Mouse (Mus musculus) myocyte (in vitro differentiated cells): ENCODE measurements around the gene Wrap53. TPM values are rescaled to one million over a fixed set of nuclear protein-coding genes. Genes with fewer than 3 reads are reported as not detected.
A peak's percentile ranks its signal among the peaks of the same experiment; 100 is the strongest.
"Not testable (repeated sequence)": the region's sequence is repeated elsewhere in the genome, so short reads cannot be mapped to it uniquely, and the experiment has no call there.

Experiments
- H3K27me3 ChIP-seq: one replicate; pipeline ENCODE4 v1.6.1; 2011; ENCODE audit not compliant: control insufficient read depth, insufficient read depth, insufficient read length
- H3K36me3 ChIP-seq: one replicate; pipeline ENCODE4 v1.6.1; 2011; ENCODE audit not compliant: control insufficient read depth, insufficient read depth
- H3K4me2 ChIP-seq: one replicate; pipeline ENCODE4 v1.6.1; 2011; ENCODE audit warnings: low read depth, control low read depth
- H3K4me3 ChIP-seq: one replicate; pipeline ENCODE4 v1.5.1; 2011; ENCODE audit warnings: mild to moderate bottlenecking, control low read depth, moderate library complexity
- H3K79me2 ChIP-seq: one replicate; pipeline ENCODE4 v1.6.1; 2011; ENCODE audit not compliant: control insufficient read depth, insufficient read depth
- H3ac ChIP-seq: one replicate; pipeline ENCODE4 v1.6.1; 2011; ENCODE audit not compliant: control insufficient read depth, insufficient read length
- CEBPB ChIP-seq: IDR thresholded peaks from 2 replicates; pipeline ENCODE4 v1.6.1; 2011; ENCODE audit warnings: mild to moderate bottlenecking, moderate library complexity; ENCODE audit not compliant: poor library complexity, insufficient read depth, severe bottlenecking
- E2F4 ChIP-seq: IDR thresholded peaks from one replicate; pipeline ENCODE4 v1.6.1; 2011; ENCODE audit warnings: mild to moderate bottlenecking, control low read depth, moderate library complexity; ENCODE audit not compliant: insufficient read depth
- MAX ChIP-seq: IDR thresholded peaks from one replicate; pipeline ENCODE4 v1.6.1; 2011; ENCODE audit warnings: low read depth, mild to moderate bottlenecking, control low read depth
- MYOD1 ChIP-seq, 3 experiments: IDR thresholded peaks; one replicate each; pipeline ENCODE4 v1.6.1; 2011; ENCODE audit warnings: control low read depth in 2 of 3, low read depth in 2 of 3, mild to moderate bottlenecking in 2 of 3, moderate library complexity in 1 of 3; ENCODE audit not compliant: insufficient read length in 2 of 3, control insufficient read depth in 1 of 3
- MYOG ChIP-seq, 3 experiments: IDR thresholded peaks; one replicate each; pipeline ENCODE4 v1.6.1; 2011; ENCODE audit warnings: control low read depth in 2 of 3, low read depth in 2 of 3, mild to moderate bottlenecking in 2 of 3; ENCODE audit not compliant: insufficient read length in 2 of 3, control insufficient read depth in 1 of 3, insufficient read depth in 1 of 3
- POLR2A ChIP-seq: IDR thresholded peaks from one replicate; pipeline ENCODE4 v1.6.1; 2011; ENCODE audit warnings: low read depth, mild to moderate bottlenecking, control low read depth, moderate library complexity; ENCODE audit not compliant: insufficient read length
- POLR2AphosphoS2 ChIP-seq: IDR thresholded peaks from one replicate; pipeline ENCODE4 v1.6.1; 2011; ENCODE audit warnings: low read depth, control low read depth; ENCODE audit not compliant: insufficient read length
- REST ChIP-seq: IDR thresholded peaks from one replicate; pipeline ENCODE4 v1.6.1; 2011; ENCODE audit warnings: mild to moderate bottlenecking, control low read depth, moderate library complexity; ENCODE audit not compliant: insufficient read depth, insufficient read length
- SRF ChIP-seq: IDR thresholded peaks from one replicate; pipeline ENCODE4 v1.6.1; 2011; ENCODE audit warnings: low read depth; ENCODE audit not compliant: control insufficient read depth, insufficient read length
- TCF12 ChIP-seq: IDR thresholded peaks from one replicate; pipeline ENCODE4 v1.6.1; 2011; ENCODE audit warnings: mild to moderate bottlenecking, control low read depth; ENCODE audit not compliant: poor library complexity, insufficient read depth, severe bottlenecking
- TCF3 ChIP-seq: IDR thresholded peaks from one replicate; pipeline ENCODE4 v1.6.1; 2011; ENCODE audit warnings: low read depth, control low read depth; ENCODE audit not compliant: insufficient read length
- USF1 ChIP-seq: IDR thresholded peaks from one replicate; pipeline ENCODE4 v1.6.1; 2011; ENCODE audit warnings: low read depth, mild to moderate bottlenecking, control low read depth, moderate library complexity
- polyA plus RNA-seq: library from polyadenylated mRNA; unstranded; fragments of >200 nt; fragmentation: generic; extraction: Trizol; gene quantifications from one replicate; pipeline ENCODE4 v1.2.1, GENCODE M21; 2012; ENCODE audit warnings: missing spikeins

Wrap53 gene
- polyA plus RNA-seq, 1 experiment: 9.1 TPM

DNA sequence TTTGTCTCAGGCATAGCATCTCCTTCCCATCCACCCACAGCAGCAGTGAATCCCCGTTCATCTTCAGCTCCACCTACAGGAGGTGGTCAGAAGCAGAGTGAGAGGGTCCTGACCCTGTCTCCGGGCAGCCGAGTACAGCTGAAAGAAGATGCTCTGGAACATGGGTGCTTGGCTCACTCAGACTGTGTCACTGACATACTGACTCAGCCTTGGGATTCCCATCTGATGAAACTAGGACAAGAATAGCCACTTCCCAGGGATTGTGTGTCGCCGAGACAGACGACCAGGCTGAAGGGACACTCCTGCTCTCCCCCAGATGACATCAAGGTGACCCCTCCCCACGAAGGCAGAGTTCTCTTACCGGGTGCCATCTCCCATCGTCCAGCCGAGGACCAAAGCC is 36.7 kb upstream of the Wrap53 start:
- Histone ChIP-seq H3K4me2 (no peak overlapping the region), H3K79me2 (no peaks in the 10 kb centered on the region), H3ac (no peak overlapping the region), H3K4me3 (no peak overlapping the region), H3K36me3 (no peaks in the 10 kb centered on the region), H3K27me3 (peaks cover 7% of the 10 kb centered on the region)
- TF ChIP-seq MYOD1 (IDR thresholded peaks at IDR 0.05; ENCODE audit: control insufficient read depth in 1 of 3, insufficient read length in 2 of 3, low read depth in 2 of 3) (no peak), USF1 (no peak), TCF12 (no peak)

GRCm38 (mm10) chr11:69614257-69614588 is 34.2 kb upstream of the Wrap53 start:
- H3K4me3 ChIP-seq, H3K79me2 ChIP-seq, H3K4me2 ChIP-seq, H3K36me3 ChIP-seq, H3ac ChIP-seq: not testable (repeated sequence)
- peaks cover 11% of the 10 kb centered on the region for H3K27me3 ChIP-seq

- TF ChIP-seq USF1 (no peak), REST (no peak), MAX (no peak), POLR2A (no peak), MYOD1 (IDR thresholded peaks at IDR 0.05; ENCODE audit: control insufficient read depth in 1 of 3, insufficient read length in 2 of 3, low read depth in 2 of 3) (no peak), E2F4 (no peak), MYOG (IDR thresholded peaks at IDR 0.05; ENCODE audit: control insufficient read depth in 1 of 3, insufficient read depth in 1 of 3, insufficient read length in 2 of 3, low read depth in 2 of 3) (no peak), CEBPB (no peak), TCF12 (no peak), SRF (no peak), TCF3 (no peak), POLR2AphosphoS2 (no peak)
- H3ac ChIP-seq: no peak overlapping the region
- H3K79me2 ChIP-seq: no peaks in the 10 kb centered on the region
- H3K36me3 ChIP-seq: no peaks in the 10 kb centered on the region
- H3K4me2 ChIP-seq: peak overlapping the region; percentile 68
- no peak overlapping the region for H3K4me3 ChIP-seq
- peaks cover 11% of the 10 kb centered on the region for H3K27me3 ChIP-seq
These were observed 33.6 kb upstream of the Wrap53 start for GRCm38 (mm10) chr11:69613553-69614256.

DNA sequence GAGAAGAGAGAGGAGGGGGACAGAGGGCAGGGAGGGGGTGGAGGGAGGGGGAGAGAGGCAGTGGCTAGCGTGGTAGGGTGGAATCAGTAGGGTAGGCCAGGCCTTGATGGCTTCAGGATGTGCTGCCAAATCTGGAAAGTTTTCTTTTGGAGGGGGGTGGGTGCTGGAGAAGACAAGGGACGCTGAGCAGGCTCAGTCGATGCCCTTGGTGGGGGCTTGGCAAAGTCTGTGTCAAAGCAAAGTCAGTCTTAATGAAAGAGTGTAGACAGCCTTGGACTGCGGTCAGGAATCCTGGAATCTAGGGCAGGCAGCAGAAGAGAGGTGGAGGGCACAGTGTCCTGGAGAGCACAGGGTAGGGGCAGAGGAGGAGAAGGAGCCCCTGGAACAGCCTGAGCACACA is 30.8 kb upstream of the Wrap53 start:
- no peak overlapping the region for H3ac ChIP-seq
- H3K4me3 ChIP-seq: no peak overlapping the region
- no peaks in the 10 kb centered on the region for H3K36me3 ChIP-seq
- TF ChIP-seq TCF3 (no peak), CEBPB (no peak), SRF (no peak), TCF12 (no peak), E2F4 (no peak), USF1 (no peak)
- no peak overlapping the region for H3K4me2 ChIP-seq
- H3K27me3 ChIP-seq: peaks cover 3% of the 10 kb centered on the region
- H3K79me2 ChIP-seq: no peaks in the 10 kb centered on the region

DNA sequence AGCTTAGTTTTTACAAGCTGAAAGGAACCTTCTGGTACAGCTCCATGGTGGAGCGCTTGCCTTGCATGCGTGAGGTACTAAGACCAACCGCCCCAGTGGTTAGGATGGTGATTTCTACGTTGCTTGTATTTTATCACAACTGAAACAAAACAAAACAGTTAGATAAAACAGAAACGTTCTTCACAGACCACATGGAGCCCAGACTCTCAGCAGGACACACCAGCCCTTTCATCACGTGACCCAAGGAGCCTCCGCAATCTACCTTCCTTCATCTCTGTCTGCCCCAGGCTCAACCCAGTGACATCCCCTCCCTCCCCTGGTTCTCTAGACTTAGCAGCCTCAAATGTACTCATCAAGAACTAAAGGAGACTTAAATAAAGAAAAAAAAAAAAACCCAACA is 29.4 kb upstream of the Wrap53 start:
- no peak overlapping the region for H3ac ChIP-seq
- H3K4me2 ChIP-seq: no peak overlapping the region
- H3K4me3 ChIP-seq: no peak overlapping the region
- peaks cover 15% of the 10 kb centered on the region for H3K27me3 ChIP-seq
- TF ChIP-seq MAX (no peak), REST (no peak), MYOG (IDR thresholded peaks at IDR 0.05; ENCODE audit: control insufficient read depth in 1 of 3, insufficient read depth in 1 of 3, insufficient read length in 2 of 3, low read depth in 2 of 3) (no peak), POLR2AphosphoS2 (no peak), POLR2A (no peak), CEBPB (no peak), TCF12 (no peak), MYOD1 (IDR thresholded peaks at IDR 0.05; ENCODE audit: control insufficient read depth in 1 of 3, insufficient read length in 2 of 3, low read depth in 2 of 3) (no peak), E2F4 (no peak), TCF3 (no peak), USF1 (no peak), SRF (no peak)
- H3K79me2 ChIP-seq: no peaks in the 10 kb centered on the region
- no peaks in the 10 kb centered on the region for H3K36me3 ChIP-seq
